In the genomic region with DNA sequence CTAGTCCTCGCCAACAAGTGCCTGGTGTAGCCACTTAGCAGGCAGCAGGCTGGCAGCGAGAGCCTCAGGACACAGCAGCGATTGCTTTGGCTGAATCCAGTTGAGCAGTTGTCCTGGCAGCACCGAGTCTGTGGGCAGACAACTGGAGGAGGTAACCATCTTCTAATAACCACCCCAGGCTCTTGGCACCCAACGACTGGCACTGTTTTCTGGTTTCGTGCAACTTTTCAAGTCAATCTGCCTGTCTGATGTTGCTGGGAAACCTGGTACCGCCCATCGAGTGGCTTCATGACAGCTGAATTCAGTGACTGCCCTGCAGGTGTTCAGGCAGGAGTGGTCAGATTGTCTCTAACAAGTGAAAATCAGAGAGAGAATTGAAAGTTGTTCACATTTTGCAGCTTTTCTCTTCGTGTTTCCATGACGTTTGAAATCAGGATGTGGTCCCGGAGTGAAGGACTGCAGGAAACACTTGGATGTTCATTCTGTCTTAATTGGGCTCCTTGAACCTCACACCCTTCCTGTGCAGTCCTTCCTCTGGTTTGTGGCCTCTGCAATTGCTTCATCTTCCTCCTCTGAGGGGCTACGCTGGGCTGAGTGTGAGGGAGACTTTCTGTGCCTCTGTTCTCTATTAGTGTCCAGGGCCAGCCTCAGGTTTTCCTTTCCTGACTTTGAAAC, we compare ENCODE assay signal across 17 mouse cellular contexts. TPM values are rescaled to one million over a fixed set of nuclear protein-coding genes. Genes with fewer than 3 reads are reported as not detected.
DNase-seq lines count a peak whose midpoint lies in the region; ATAC-seq and TF ChIP-seq lines count a peak whose summit lies in the region.
"Had no signal": no experiment of that assay in that cellular context is flagged by ENCODE, and none has a peak within 500 bp of the region (broad histone marks: within the 10 kb centered on the region; RNA-seq: fewer than 3 reads in every experiment).

No protein-coding gene starts in this region.

- TF ChIP-seq CTCF in layer of hippocampus, adult 2 months (conservative IDR thresholded peaks at IDR 0.05) = no peak
- no peak for TF ChIP-seq CTCF in brain, embryonic 14.5 days (IDR thresholded peaks at IDR 0.05; ENCODE audit: borderline replicate concordance, extremely low read depth, insufficient read depth, insufficient read length)

- no peak overlapping the region for H3K9ac ChIP-seq in intestine, embryonic 15.5 days
- H3K9ac ChIP-seq: forebrain, embryonic 12.5 days; hindbrain, embryonic 15.5 days; lung, embryonic 14.5 days; neural tube, embryonic 15.5 days had no signal

- no peaks in the 10 kb centered on the region for H3K36me3 ChIP-seq in intestine, embryonic 15.5 days
- H3K36me3 ChIP-seq: forebrain, embryonic 12.5 days; hindbrain, embryonic 15.5 days; neural tube, embryonic 15.5 days had no signal

- H3K4me1 ChIP-seq in intestine, embryonic 15.5 days (replicated peaks) = no peaks in the 10 kb centered on the region
- H3K4me1 ChIP-seq: forebrain, embryonic 12.5 days; hindbrain, embryonic 15.5 days; neural tube, embryonic 15.5 days had no signal

- WGBS in intestine, embryonic 15.5 days = 82% methylated on average over 12 of the region's 12 CpGs

- DNase-seq in cerebellum, adult 8-10 months = no peak
- DNase-seq in layer of hippocampus, adult 2 months (ENCODE audit: low spot score in 2 of 2) = peak in 1 of 2 experiments; percentile 1
- no peak for DNase-seq in layer of hippocampus, adult 11-12 months (ENCODE audit: low spot score)
- peak; percentile 35 for DNase-seq in brain, embryonic 14.5 days (ENCODE audit: low read depth)
- peak; percentile 5 for DNase-seq in layer of hippocampus, adult 9-11 months
- DNase-seq in thymus, postnatal 14 days = no peak
- DNase-seq: heart, postnatal 10 days; lung, embryonic 14.5 days; spleen, adult 18-20 months; thymus, postnatal 25 days had no signal

- ATAC-seq in cerebellum, adult (ENCODE audit: insufficient number of reproducible peaks, low FRiP score, low TSS enrichment) = peak; percentile 64; the same call in 1 of the 2 replicates
- ATAC-seq in intestine, embryonic 15.5 days = no peak

- H3K4me3 ChIP-seq in layer of hippocampus, adult 2 months = peak overlapping the region; percentile 15; the same call in 1 of the 2 replicates
- H3K4me3 ChIP-seq in intestine, embryonic 15.5 days (replicated peaks) = no peak overlapping the region
- H3K4me3 ChIP-seq: forebrain, embryonic 12.5 days; hindbrain, embryonic 15.5 days; neural tube, embryonic 15.5 days had no signal

- no peak overlapping the region for H3K27ac ChIP-seq in layer of hippocampus, adult 2 months
- no peak overlapping the region for H3K27ac ChIP-seq in intestine, embryonic 15.5 days
- H3K27ac ChIP-seq: forebrain, embryonic 12.5 days; hindbrain, embryonic 15.5 days; macrophage; neural tube, embryonic 15.5 days had no signal

- no peaks in the 10 kb centered on the region for H3K9me3 ChIP-seq in intestine, embryonic 15.5 days
- H3K9me3 ChIP-seq: forebrain, embryonic 12.5 days; hindbrain, embryonic 15.5 days; neural tube, embryonic 15.5 days had no signal

- TF ChIP-seq POLR2A in brain, embryonic 14.5 days (IDR thresholded peaks at IDR 0.05; ENCODE audit: borderline replicate concordance, extremely low read depth, insufficient read depth, insufficient read length, poor library complexity, severe bottlenecking) = no peak

- H3K27me3 ChIP-seq in intestine, embryonic 15.5 days (replicated peaks) = no peaks in the 10 kb centered on the region
- H3K27me3 ChIP-seq: forebrain, embryonic 12.5 days; hindbrain, embryonic 15.5 days; neural tube, embryonic 15.5 days had no signal

- H3K4me2 ChIP-seq in intestine, embryonic 15.5 days (replicated peaks) = no peak overlapping the region
- H3K4me2 ChIP-seq: forebrain, embryonic 12.5 days; hindbrain, embryonic 15.5 days; liver, embryonic 11.5 days; lung, embryonic 14.5 days; neural tube, embryonic 15.5 days had no signal

RNA-seq across cellular contexts. Expression of a gene that starts 58.1 kb away (rescaled TPM):
- 1 to 10 TPM; 1.3 to 1.4 TPM for total RNA-seq in layer of hippocampus, adult 2 months (2021)
- polyA plus RNA-seq in brain, embryonic 14.5 days (2012; rRNA removed) = 0.45 and 0.64 TPM in 2 replicates
- polyA plus RNA-seq in intestine, embryonic 15.5 days (2015; fragmentation: Nextera tagmentation; extraction: Ambion mirVana) = 18.6 and 23.1 TPM in 2 replicates

Comparison
In these comparisons a context has a peak if more than half of its experiments do, and no peak if none do; other contexts are left out.
1. DNase-seq: peak in brain, embryonic 14.5 days (single experiment) and layer of hippocampus, adult 9-11 months (single experiment); none in cerebellum, adult 8-10 months (single experiment), layer of hippocampus, adult 11-12 months (single experiment) and thymus, postnatal 14 days (single experiment).
2. RNA of a gene that starts 58.1 kb away (polyA plus RNA-seq): 18.6 to 23.1 TPM in intestine, embryonic 15.5 days; 0.45 to 0.64 TPM in brain, embryonic 14.5 days; every median in the first group is over 10 times any median in the second.